Mouse (Mus musculus): ENCODE measurements around the gene Sel1l2.
"Not testable (repeated sequence)": the region's sequence is repeated elsewhere in the genome, so short reads cannot be mapped to it uniquely, and the experiment has no call there.

Gene Sel1l2

GRCm38 (mm10) chr2:140214519-140215027 is 174.9 kb downstream of the Sel1l2 start:
- no peak for DNase-seq (ENCODE audit: low spot score)

- DNase-seq (ENCODE audit: low spot score), result no peak
Observed at GRCm38 (mm10) chr2:140203756-140204155, 185.8 kb downstream of the Sel1l2 start.

GRCm38 (mm10) chr2:140202573-140202972 is 186.9 kb downstream of the Sel1l2 start:
- no peak for DNase-seq (ENCODE audit: low spot score)

- no peak for DNase-seq (ENCODE audit: low spot score)
Observed at GRCm38 (mm10) chr2:140200713-140201112, 188.8 kb downstream of the Sel1l2 start.

GRCm38 (mm10) chr2:140185685-140186210 is 203.8 kb downstream of the Sel1l2 start:
- DNase-seq (ENCODE audit: low spot score), result not testable (repeated sequence)
